Mouse (Mus musculus) c-Kit-positive CD71-positive TER-119-negative erythroid progenitor cells, embryonic 14.5 days (primary cell): ENCODE measurements around the gene Camta1.

ENCODE experiments used
- DNase-seq: peaks from one replicate; pipeline ENCODE4 v3.0.0-alpha.2; 2013; ENCODE audit warnings: low read depth

The Camta1 gene

GRCm38 (mm10) chr4:151326971-151327686, 534.5 kb downstream of the Camta1 start:
- DNase-seq, result no peak

GRCm38 (mm10) chr4:151316428-151316827, 545.2 kb downstream of the Camta1 start:
- DNase-seq, result no peak

- DNase-seq, result no peak
Observed at GRCm38 (mm10) chr4:151315726-151316125, 546.0 kb downstream of the Camta1 start.

- DNase-seq, result no peak
Observed at GRCm38 (mm10) chr4:151310773-151311172, 550.9 kb downstream of the Camta1 start.

- DNase-seq, result no peak
Observed at GRCm38 (mm10) chr4:151310056-151310685, 551.5 kb downstream of the Camta1 start.

GRCm38 (mm10) chr4:151306890-151307289, 554.8 kb downstream of the Camta1 start:
- DNase-seq, result no peak

- DNase-seq, result no peak
Observed at GRCm38 (mm10) chr4:151306311-151306765, 555.3 kb downstream of the Camta1 start.

GRCm38 (mm10) chr4:151305761-151306160, 555.9 kb downstream of the Camta1 start:
- no peak for DNase-seq

GRCm38 (mm10) chr4:151303931-151304330, 557.7 kb downstream of the Camta1 start:
- no peak for DNase-seq

GRCm38 (mm10) chr4:151303436-151303835, 558.2 kb downstream of the Camta1 start:
- no peak for DNase-seq

- no peak for DNase-seq
Observed at GRCm38 (mm10) chr4:151302195-151303126, 559.2 kb downstream of the Camta1 start.

- DNase-seq, result no peak
Observed at GRCm38 (mm10) chr4:151301337-151301736, 560.3 kb downstream of the Camta1 start.

- no peak for DNase-seq
Observed at GRCm38 (mm10) chr4:151300706-151301105, 561.0 kb downstream of the Camta1 start.

- DNase-seq, result no peak
Observed at GRCm38 (mm10) chr4:151295515-151296203, 566.0 kb downstream of the Camta1 start.

GRCm38 (mm10) chr4:151288893-151289585, 572.6 kb downstream of the Camta1 start:
- DNase-seq, result no peak

GRCm38 (mm10) chr4:151285905-151286445, 575.7 kb downstream of the Camta1 start:
- DNase-seq, result no peak

- DNase-seq, result no peak
Observed at GRCm38 (mm10) chr4:151285432-151285831, 576.2 kb downstream of the Camta1 start.

- peak; percentile 16 for DNase-seq
Observed at GRCm38 (mm10) chr4:151283092-151283741, 578.5 kb downstream of the Camta1 start.

GRCm38 (mm10) chr4:151282103-151282502, 579.6 kb downstream of the Camta1 start:
- DNase-seq, result no peak

- no peak for DNase-seq
Observed at GRCm38 (mm10) chr4:151275292-151275691, 586.4 kb downstream of the Camta1 start.
